Mouse (Mus musculus) cortical plate, adult 2 months (tissue): ENCODE measurements around the gene Snai1. TPM values are rescaled to one million over a fixed set of nuclear protein-coding genes. Genes with fewer than 3 reads are reported as not detected.

Source experiments
- H3K27ac ChIP-seq: fragments of 200-500 bp; 2 replicates; pipeline ENCODE4 v1.5.1; 2012; ENCODE audit warnings: low read length, control low read depth, inconsistent platforms; ENCODE audit not compliant: insufficient read depth
- H3K4me1 ChIP-seq: fragments of 200-500 bp; 2 replicates; pipeline ENCODE4 v1.6.1; 2011; ENCODE audit warnings: low read length; ENCODE audit not compliant: control insufficient read depth, insufficient read depth
- H3K4me3 ChIP-seq: fragments of 200-500 bp; 2 replicates; pipeline ENCODE4 v1.5.1; 2011; ENCODE audit warnings: mild to moderate bottlenecking, low read length, control low read depth; ENCODE audit not compliant: insufficient read depth
- CTCF ChIP-seq: fragments of 200-500 bp; IDR thresholded peaks from 2 replicates; pipeline ENCODE4 v1.5.1; 2011; ENCODE audit warnings: mild to moderate bottlenecking, control low read depth, low read length; ENCODE audit not compliant: insufficient read depth; ENCODE audit errors: extremely low read depth
- POLR2A ChIP-seq: fragments of 200-500 bp; IDR thresholded peaks from 2 replicates; pipeline ENCODE4 v1.6.1; 2011; ENCODE audit warnings: mild to moderate bottlenecking, low read length, control low read depth; ENCODE audit not compliant: insufficient read depth; ENCODE audit errors: extremely low read depth
- polyA plus RNA-seq: library from polyadenylated mRNA; depleted of rRNA; stranded (reverse); fragments of >200 nt; gene quantifications from 2 replicates; pipeline ENCODE4 v1.2.3, GENCODE M21; 2012

Snai1 gene
- polyA plus RNA-seq, 1 experiment: 1.4 TPM

GRCm38 (mm10) chr2:167574814-167575213 is 36.8 kb downstream of the Snai1 start:
- TF ChIP-seq POLR2A: no peak
- no peak for TF ChIP-seq CTCF
- Histone ChIP-seq H3K27ac (no peak overlapping the region), H3K4me1 (no peaks in the 10 kb centered on the region)

GRCm38 (mm10) chr2:167575581-167575980 is 37.6 kb downstream of the Snai1 start:
- Histone ChIP-seq H3K27ac (no peak overlapping the region), H3K4me1 (no peaks in the 10 kb centered on the region), H3K4me3 (no peak overlapping the region)
- TF ChIP-seq POLR2A: no peak
- no peak for TF ChIP-seq CTCF

More at GRCm38 (mm10) chr2:167574814-167575213, 36.8 kb downstream of the Snai1 start:
- no peak overlapping the region for H3K4me3 ChIP-seq

- H3K4me1 ChIP-seq: no peaks in the 10 kb centered on the region
- H3K27ac ChIP-seq: no peak overlapping the region
- TF ChIP-seq CTCF (no peak), POLR2A (no peak)
- H3K4me3 ChIP-seq: no peak overlapping the region
Observed at GRCm38 (mm10) chr2:167576121-167576620, 38.2 kb downstream of the Snai1 start.

- no peak overlapping the region for H3K4me3 ChIP-seq
- no peak overlapping the region for H3K27ac ChIP-seq
- no peaks in the 10 kb centered on the region for H3K4me1 ChIP-seq
- TF ChIP-seq POLR2A (no peak), CTCF (no peak)
Observed at GRCm38 (mm10) chr2:167577186-167577785, 39.3 kb downstream of the Snai1 start.

- no peak for TF ChIP-seq CTCF
- Histone ChIP-seq H3K4me3 (no peak overlapping the region), H3K27ac (no peak overlapping the region), H3K4me1 (no peaks in the 10 kb centered on the region)
Observed at GRCm38 (mm10) chr2:167578521-167578920, 40.5 kb downstream of the Snai1 start.

GRCm38 (mm10) chr2:167583161-167583952 is 45.4 kb downstream of the Snai1 start:
- no peak for TF ChIP-seq POLR2A
- no peak for TF ChIP-seq CTCF

GRCm38 (mm10) chr2:167585273-167585672 is 47.3 kb downstream of the Snai1 start:
- Histone ChIP-seq H3K27ac (no peak overlapping the region), H3K4me1 (no peaks in the 10 kb centered on the region), H3K4me3 (no peak overlapping the region)
- TF ChIP-seq POLR2A (no peak), CTCF (no peak)

More at GRCm38 (mm10) chr2:167583161-167583952, 45.4 kb downstream of the Snai1 start:
- H3K4me3 ChIP-seq: no peak overlapping the region
- H3K4me1 ChIP-seq: no peaks in the 10 kb centered on the region
- no peak overlapping the region for H3K27ac ChIP-seq

- H3K27ac ChIP-seq: no peak overlapping the region
- TF ChIP-seq CTCF: no peak
- no peak for TF ChIP-seq POLR2A
- H3K4me1 ChIP-seq: no peaks in the 10 kb centered on the region
- no peak overlapping the region for H3K4me3 ChIP-seq
Observed at GRCm38 (mm10) chr2:167586041-167586440, 48.0 kb downstream of the Snai1 start.

- H3K27ac ChIP-seq: no peak overlapping the region
- H3K4me1 ChIP-seq: no peaks in the 10 kb centered on the region
- H3K4me3 ChIP-seq: no peak overlapping the region
- TF ChIP-seq CTCF: no peak
- no peak for TF ChIP-seq POLR2A
Observed at GRCm38 (mm10) chr2:167586976-167587375, 49.0 kb downstream of the Snai1 start.
